Mouse (Mus musculus) embryo, embryonic 11 days (tissue): ENCODE data around the gene Il10.
"Not testable (repeated sequence)": the region's sequence is repeated elsewhere in the genome, so short reads cannot be mapped to it uniquely, and the experiment has no call there.

Source experiments
- DNase-seq: peaks from one replicate; pipeline ENCODE4 v3.0.0-alpha.2; 2015

Il10 gene

DNA sequence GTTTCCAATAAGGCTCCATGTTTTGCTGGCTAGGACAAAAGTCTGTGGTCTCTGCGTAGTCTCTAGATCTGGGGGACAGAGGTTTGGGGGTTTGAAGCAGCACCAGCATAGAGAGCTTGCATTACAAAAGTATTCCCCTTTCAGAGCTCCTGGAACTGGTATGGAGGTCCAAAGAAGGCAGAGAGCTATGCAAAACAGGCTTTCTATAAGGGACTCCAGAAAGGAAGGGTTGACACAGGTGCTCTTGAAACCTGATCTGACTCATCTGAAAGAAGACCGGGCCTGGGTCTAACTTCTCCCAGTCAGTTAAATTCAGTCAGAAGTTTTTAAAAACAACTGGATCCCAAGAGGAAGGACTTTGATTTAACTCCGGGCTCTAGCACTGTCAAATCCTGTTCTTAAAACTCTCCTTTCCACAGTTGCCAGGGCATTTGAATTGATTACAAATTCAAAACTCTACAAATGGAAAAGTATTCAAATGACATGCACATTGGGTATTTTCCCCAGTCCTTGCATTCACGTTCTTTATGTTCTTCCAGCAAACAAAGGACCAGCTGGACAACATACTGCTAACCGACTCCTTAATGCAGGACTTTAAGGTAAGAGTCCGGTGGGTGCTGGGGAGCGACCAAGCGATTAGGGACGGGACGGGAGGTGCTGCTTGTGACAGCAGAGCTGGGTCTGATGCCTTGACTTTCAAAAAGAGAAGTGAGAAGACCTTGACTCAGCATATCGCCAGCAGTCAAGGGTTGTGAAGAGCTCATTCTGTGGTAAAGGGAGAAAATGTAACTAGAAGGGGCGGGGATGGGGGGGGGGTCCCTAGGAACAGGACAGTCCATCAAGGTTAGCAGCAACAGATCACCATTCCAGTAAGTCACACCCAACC is 1.0 kb downstream of the Il10 start:
- no peak for DNase-seq

DNA sequence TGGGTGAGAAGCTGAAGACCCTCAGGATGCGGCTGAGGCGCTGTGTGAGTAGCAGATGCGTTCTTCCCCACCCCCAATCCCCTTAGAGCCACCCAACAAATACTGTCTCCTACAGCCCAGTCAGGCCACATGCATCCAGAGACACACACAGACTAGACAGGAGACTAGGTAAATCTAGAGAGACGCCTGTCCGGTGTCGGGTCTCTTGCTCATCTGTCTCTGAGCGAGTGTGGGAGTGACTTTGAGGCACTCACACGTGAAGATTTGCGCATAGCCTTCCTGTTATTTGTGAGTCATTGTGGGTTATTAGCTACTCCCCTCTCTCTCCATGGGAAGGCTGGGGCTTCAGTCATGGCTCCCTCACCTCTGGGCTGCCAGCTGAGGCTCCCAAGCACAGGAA is 1.8 kb downstream of the Il10 start:
- no peak for DNase-seq

DNA sequence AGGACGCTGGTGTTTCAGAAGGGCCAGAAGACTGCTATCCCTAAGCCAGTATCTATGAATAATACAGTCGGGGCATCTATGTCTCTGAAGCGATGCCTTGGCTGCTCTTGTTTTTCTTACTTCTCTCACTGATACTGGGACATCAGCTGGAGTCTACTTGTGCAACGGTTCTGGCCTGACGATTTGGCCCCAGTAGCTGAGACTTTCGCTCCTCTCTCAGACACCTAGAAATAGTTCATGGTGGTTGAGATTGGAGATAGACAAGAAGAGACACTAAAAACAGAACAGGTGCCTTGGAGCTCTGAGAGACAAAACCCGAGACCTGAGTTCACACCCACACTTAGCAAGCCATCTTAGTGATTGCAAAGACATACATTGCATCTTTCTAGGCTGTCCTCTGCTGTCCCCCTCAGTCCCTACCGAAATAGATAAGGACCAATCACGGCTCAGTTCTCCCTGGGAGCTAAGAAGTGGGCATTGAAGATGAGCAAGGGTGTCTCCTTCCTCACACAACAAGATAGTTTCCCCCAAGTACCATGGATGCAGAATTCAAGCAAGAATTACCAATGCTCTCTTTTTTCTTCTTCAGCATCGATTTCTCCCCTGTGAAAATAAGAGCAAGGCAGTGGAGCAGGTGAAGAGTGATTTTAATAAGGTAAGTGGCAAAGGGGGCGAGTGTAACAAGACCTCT is 2.4 kb downstream of the Il10 start:
- DNase-seq: no peak

DNA sequence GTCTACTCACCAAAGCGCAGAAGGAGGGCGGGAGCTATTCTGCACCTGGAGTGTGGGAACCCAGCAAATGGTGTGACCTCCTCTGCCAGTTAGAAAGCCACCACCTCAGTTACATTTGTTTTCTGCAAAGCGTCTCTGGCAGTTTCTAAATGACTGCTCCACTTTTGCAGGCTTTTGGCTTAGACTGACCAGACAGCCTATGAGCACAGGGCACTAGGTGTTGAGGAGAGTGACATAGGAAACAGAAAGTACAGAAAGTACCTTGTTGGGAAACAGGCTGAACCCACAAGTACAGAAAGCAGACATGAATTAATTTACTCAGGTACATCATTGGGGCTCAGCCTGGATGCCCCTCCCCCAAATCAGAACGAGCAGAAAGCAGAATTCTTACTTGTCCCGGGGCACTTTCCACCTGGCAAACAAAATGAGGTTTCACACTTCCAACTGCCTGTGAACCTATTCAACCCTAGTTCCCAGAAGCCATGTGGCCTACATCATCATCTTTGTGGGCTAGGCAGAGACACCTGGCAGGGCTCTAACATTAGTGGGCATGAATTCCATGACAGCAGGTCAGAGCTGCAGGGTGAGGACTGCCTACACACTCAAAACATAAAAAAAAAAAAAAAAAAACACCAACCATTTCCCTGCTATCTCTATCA is 3.1 kb downstream of the Il10 start:
- DNase-seq: no peak

DNA sequence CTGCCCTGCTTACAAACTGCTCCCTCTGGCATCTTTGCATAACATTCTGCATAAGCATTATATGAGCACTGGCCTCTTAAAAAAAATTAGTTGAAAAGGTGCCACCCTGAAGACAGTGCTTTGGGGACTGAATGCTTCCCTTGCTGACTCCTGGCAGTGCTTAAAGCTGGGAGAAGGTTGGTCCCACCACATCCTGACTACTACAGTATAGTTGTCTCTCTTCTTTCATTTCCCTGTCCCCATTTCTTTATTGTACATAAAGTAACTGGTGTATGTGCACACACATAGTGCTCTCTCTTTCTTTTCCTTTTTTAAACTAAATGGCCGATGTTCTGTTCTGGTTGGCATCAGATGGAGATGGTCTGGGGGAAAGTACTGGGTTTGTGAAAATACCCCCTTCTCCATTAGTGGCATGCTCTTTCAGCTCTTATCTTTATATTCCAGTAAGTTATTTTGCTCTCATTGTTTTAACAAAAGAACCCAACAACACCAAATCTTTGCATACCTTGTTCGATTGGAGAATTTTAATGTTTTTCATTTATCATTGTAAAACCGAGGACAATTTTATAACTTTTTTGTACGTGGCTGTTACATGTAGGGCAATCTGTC is 3.7 kb downstream of the Il10 start:
- DNase-seq: not testable (repeated sequence)

DNA sequence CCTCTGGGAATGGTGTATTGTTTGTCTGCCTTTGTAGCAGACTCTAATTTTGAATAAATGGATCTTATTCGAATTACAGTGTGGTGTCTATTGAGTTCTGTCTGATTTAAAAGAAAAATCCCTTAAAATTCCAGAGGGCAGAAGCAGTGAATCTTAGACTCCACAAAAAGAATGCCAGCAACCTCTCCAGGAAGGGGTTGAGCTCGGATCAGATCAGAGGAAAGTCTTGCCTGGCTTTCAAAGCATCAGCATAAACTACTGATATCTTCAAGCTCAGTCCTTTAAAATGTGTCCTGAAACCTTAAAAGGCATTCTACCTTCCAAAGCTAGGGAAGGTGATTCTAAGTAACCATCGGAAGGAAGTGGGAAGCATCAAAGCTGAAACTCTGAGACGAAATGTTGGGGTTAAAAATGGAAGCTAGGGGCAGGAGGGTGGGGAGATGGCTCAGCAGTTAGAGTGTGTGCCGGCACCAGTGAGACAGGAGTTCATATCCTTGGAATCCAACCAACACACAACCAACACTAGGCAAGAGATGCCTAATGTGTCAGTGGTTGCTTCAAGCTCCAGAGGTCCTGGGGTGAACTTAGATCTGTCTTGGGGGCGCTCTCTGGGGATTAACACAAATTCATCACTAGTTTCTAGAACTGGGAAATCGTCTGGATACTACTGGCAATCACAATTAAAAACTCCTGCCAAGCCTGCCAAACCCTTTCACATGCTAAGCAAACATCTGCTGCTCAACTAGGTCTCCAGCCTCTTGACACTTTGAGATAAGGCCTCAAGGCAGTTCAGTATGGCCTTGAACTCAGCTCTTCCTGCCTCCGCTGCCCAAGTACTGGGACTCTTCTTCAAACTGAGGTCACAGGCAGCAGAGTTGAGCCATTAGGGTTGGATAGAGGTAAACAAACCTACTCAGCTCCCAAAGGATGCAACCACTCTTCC is 5.5 kb downstream of the Il10 start:
- DNase-seq: no peak

DNA sequence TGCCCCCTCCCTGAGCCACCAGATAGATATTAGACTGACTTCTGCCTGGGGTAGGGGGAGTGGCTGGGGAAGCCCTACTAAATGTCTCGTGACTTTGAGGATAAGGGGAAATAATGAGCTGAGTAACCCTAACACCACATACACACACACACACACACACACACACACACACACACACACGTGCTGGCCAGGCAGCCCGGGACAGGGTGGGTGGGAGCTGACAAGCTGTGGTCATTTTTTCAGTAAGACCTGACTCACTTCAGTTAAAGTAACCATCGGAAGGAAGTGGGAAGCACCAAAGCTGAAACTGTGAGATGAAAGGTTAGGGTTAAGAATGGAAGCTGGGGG is 6.2 kb downstream of the Il10 start:
- DNase-seq: no peak

DNA sequence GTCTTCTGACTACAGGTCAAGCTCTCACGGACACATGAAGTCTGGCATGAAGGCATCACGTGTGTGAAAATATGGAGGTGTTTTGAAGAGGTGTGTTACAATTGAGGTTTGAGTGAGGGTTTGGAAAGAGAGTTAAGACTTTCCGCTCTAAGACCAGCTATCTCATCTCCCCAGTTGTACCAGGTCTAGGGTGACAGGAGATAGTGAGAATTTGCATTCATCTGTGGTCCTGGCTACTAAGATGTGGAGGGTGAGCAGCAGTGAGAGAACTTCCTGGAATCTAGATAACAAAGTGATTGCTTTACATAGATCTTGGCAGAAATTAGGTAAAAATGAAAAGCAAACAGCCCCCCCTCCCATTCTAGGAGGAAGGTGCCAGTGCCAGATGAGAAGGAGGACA is 9.6 kb downstream of the Il10 start:
- no peak for DNase-seq

DNA sequence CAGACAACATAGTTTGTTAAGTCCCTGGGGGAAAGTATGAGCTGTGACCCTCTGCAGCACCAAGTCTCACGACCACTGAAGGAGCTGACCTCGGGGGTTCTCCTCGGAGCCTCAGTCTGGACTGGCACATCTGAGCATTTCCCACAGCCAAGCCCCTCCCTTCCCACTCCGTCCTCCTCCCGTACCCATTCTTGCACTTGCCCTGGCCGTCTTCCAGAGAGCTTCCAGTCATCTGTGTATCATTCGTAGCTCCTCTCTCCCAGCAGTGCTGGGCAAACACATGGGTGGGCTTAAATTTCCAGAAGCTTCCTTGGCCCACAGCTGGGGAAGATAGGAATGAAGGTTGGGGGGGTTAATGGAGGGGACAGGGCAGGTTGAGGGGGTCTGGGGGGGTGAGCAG is 10.6 kb downstream of the Il10 start:
- DNase-seq: no peak

DNA sequence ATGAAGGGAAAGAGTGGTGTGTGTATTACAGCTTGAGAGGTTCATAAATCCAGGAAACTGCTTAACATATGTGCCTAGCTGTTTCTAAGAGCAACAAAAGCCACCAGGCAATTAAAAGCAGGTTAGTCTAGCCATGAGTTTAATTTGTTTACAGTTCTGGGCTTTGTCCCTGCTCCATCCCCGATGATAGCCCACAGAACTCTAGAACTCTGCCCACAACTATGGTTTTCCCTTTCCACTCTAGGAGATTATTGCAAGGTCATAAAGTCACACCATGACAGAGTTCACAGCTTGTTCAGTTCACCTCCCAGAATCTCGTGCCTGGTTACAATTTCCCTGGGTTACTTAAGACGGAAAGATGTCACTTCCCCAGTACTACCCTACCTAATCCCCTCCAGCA is 11.6 kb downstream of the Il10 start:
- DNase-seq: no peak

DNA sequence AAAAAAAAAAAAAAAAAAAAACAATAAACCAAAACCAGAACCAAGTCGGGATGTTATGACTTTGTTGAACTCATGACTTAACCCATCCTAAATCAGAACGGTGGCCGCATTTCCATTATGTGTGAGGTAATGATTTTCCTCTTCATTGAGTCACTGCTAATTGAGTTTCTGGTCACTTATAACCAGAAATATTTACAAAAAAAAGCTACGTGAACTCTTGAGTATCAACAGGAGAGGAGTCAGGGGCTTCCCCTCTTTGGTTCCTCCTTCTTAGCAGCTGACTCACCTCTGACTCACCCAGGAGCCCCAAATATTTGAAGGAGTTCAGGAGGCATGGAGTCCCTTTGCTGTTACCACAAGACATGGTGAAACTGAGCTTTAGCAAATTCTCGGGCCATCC is 18.4 kb downstream of the Il10 start:
- no peak for DNase-seq

DNA sequence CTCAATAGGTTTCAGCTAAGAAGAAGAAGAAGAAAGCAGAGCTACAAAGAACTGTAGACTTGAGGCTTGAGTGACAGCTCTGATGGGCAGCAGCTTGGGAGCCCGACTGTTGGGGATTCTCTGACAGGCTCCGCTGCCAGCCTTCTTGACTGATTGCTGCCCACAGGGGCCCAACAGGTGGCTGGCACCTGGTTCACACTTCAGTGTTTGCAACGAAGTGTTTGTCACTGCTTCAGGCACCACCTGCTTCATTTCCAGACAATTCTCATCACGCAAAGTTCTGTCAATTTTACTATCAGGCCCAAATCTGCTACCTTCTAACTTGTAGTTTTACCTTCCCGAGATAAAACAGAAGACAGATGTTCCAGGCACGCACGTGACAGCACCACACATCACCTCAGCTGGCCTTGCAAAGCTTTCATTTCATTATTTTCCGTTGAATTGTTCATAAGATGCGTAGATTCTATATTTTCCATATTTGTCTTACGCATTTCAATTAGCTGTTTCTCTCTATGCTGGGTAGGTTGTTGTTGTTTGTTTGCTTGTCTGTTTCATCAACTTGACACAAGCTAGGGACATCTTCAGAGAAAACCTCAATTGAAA is 18.9 kb downstream of the Il10 start:
- DNase-seq: no peak

DNA sequence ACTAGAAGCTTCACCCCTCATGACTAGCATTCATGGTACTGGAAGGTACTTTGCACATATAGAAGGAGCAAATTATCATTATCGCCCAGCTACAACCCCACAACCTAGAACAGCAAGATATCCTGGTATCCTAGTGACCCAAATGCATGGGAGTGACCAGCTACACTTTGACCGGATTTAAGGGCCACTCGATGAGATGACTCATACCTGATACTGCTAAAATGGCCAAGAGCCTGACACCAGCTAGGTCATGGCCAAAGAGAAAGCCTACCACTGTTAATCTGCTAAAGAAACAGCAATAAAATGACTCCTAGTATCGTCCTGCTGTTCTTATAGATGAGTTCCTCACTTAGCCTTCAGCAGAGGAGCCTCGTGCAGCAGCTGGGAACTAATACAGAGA is 19.8 kb downstream of the Il10 start:
- DNase-seq: no peak

DNA sequence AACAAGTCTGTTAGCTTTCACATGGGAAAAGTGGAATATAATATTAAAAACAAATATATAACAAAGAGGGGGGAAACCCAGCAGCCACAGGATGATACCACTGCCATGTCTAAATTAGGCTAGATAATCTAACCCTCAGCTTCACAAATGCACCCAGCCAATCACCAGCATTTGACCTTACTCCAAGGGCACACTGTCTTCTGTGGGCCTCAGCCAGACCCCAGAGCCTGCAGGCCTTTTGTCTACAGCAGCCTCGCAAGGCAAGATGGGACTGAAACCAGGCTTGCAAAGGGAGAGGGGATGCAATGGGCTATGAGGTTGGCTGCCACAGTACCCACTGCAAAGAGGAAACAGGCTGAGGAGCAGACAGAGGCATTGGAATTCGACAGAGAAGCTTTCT is 22.6 kb downstream of the Il10 start:
- no peak for DNase-seq

DNA sequence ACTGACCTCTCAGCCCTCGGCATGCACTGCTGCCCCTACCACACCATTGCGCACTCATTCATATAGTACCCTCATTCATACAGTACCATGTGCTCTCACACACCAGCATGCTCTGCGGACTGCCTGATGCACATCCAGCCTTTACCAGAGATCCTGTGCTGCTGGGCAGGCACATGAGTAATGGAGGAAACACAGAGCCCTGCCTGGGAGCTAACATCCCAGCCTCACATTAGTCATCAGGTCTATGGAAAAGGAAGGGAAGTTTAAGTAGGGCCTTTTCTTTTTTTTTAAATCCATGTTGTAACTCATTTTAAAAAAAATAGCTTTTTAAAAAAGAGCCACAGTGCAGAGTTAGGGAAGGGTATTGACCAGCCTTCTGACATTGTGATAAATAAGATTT is 23.1 kb downstream of the Il10 start:
- DNase-seq: no peak

DNA sequence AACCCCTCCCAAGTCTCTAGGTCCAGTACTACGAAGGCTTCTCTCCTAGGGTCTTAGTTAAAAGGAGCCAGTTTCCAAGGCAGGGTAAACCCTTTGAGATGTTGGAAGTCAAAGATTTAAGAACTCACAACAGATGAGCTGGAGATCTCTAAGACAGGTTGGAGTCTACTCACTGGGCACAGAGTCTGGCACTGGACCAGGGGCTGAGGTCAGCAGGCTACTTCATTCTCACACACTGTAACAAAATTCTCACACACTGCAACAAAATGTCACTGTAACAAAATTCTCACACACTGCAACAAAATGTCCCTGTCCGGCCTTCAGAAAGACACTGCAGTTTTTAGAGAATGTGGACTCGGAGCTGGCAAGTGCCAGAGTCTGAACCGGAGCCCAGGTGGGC is 24.0 kb downstream of the Il10 start:
- DNase-seq: no peak

DNA sequence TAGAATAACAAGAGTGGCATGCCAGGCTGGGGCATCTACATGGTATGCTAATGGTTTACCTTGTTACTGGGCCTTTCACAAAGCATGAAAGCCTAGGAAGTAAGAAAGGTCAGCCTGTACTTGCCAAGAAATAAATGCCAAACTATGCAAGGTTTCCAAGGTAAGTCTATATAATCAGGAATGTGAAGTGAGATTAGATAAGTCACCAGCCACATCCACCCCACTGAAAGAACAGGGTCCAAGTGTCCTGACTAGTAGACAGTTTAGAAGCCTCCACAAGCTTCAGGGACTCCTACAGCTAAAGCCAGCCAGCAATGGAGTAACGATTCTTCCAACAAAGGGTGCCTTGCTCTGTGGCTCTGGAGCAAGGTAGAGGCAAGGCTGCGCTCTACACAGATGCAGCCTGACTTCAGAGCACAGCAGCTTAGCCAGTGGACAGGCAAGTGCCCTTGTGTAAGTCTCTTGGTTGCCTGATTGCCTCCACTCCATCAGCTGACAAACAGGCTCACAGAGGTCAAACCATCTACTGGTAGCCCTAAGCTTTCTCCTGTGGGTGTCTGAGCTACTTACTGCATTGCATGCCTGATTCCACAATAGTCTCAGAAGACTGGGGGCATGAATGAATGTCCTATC is 26.2 kb downstream of the Il10 start:
- DNase-seq: no peak

DNA sequence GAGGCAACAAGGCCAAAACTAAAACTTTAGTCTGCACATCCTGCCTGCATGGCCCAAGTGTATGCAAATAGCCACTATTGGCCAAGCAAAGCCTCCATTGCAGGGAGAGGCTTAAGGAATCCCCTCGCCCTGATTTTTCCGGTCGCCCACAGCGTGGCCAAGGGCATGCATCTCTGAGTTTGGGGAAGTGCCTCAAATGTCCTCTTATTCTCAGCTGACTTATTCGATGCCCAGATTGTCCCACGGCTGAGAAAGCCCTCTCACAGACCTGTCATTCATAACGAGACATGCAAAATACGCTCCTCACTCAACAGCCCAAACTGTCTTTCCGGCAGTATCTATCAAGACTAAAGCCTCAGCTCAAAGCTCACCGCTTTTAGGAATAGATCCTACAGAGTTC is 27.0 kb downstream of the Il10 start:
- DNase-seq: no peak

DNA sequence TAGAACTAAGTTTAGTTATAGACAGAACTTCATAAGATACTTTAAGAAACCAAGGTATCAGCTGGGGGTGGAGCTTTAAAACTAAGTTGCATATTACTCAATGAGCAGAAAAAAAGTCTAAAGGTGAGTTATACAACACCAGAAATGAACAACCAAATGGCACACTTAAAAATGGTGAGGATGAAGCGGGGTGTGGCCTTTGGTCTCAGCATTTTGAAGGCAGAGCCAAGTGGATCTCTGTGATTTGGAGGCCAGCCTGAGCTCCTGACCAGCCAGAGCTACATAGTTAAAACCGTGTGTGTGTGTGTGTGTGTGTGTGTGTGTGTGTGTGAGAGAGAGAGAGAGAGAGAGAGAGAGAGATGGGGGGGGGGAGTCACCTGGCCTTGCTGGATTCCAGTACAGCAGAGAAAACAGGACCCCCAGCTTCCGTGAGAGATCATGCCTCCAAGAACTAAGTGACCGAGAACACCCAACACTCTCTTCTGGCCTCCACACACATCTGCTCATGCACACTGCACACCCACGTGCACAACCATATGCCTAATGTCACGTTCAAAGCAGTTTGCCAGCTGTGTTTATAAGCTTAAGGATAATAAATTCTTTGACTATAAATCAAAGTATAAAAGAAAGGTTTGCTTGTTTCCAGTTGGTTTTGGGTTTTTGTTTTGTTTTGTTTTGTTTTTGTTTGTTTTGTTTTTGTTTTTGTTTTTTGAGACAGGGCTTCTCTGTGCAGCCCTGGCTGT is 28.6 kb downstream of the Il10 start:
- no peak for DNase-seq

DNA sequence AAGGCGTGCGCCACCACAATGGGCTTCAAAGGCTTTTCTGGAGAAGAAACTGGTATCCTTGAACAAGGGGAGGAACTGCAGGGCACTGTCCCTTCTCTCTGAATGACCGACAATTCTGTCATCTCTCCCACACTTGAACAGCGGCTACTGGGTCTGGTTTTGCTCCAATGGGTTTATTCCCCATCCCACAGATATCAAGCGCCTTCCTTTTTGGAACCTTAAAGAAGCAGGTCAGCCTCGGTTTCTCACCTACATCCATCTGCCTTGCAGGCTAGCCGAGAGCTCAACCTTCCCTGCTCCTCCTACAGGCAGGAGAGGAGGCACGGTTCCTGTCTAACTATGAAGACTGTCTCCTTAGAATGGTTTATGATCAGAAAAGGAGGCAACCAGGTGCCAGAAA is 29.3 kb downstream of the Il10 start:
- no peak for DNase-seq

DNA sequence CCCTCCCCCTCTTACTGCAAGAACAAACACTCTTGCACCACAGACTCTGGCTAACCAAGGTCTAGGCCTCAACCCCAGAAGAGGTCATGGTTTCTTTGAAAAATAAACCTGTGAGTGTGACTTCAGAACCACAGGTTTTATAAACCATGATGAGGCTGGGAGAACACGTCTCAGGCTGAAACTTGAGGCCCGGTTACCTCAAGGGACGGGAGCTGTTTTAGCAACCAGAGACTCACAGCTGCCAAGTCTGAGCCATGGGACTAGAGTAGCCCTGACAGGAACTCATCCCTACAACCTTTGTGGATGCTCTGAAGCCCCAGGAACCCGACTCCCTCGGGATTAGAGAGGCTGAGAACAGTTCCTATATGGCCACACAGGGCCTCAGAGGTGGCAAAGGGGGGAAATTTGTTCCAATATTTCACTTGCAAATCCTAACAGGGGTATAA is 29.7 kb downstream of the Il10 start:
- no peak for DNase-seq
